Mouse (Mus musculus) adrenal gland, adult (tissue): ENCODE data around the gene Gpr83.
A peak's percentile ranks its signal among the peaks of the same experiment; 100 is the strongest.

Experiments
- DNase-seq, 2 experiments: peaks; one replicate each; pipeline ENCODE4 v3.0.0; 2022 to 2023; ENCODE audit warnings: low spot score in 1 of 2; ENCODE audit not compliant: inconsistent age in 2 of 2

Gpr83 gene

GRCm38 (mm10) chr9:14903581-14904378 lies 43.8 kb downstream of the Gpr83 start, which contains the start of gene Izumo1r:
Gene Izumo1r, minus strand, starts transcription at chr9:14903949.
- DNase-seq = no peak

GRCm38 (mm10) chr9:14904741-14905475 lies 44.9 kb downstream of the Gpr83 start:
- peak in 1 of 2 experiments; percentile 74 for DNase-seq

GRCm38 (mm10) chr9:14905956-14906355 lies 45.9 kb downstream of the Gpr83 start:
- no peak for DNase-seq

DNA sequence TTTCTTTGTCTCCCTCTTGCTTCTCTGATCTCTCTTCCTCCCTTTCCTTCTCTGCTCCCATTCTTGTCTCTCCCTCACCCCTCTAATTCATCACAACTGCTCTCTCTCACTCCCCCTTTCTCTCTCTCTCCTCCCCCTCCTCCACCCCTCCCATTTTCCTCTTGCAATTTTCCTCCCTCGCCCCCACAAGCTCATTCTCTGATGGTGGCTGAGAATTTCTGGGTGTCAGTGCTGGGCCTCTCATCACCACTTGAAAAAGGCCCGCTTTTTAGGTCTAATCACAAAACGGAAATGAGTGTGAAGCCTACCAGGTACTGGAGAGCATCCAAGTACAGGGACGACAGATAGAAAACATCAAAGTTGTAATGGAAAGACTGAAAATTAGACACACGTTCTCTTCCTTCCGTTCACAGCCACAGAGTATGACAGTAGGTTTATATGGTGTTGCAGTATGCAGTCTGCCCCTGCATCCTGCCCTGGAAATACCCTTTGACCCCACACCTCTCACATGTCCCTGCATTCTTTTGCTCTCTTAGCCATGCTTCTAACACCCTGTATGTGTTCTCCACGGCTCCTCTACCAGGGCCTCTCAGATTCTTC lies 47.9 kb downstream of the Gpr83 start:
- peak in 1 of 2 experiments; percentile 45 for DNase-seq

DNA sequence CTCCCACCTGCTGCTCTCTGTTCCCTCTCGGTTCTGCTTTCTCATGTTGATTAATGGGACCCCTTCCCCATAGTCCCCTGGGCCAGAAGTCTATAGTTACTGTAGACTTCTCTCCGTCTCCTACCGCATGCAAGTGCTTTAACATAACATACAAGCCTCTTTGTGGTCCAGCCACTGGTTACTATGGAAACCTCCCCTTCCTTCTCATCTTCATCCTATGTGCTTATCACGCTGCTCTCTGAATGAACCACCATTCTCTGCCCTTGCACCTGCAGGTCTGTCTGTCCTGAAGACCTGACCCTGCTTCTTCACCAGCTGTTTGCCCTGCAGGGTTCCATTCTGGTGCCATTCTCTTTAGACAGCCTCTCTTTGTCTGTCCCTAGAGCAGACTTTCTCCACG lies 50.0 kb downstream of the Gpr83 start:
- no peak for DNase-seq

DNA sequence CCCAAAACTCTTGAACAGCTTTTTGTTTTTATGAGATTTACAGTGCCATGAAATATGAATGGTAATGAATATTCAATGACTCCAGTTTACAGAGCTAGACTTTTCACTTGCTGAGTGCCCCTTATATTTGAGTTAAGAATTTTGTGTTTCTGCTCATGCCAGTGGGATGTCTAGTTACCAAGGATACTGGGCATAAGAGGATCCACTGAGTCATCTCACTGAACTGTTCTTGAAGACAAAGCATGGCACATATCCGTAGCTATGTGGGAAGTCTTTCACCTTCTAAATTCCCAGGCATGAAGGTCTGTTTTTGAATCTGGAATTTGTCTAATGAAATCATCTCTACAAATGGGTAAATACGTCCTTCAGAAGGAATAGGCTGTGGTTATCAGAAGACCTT lies 52.0 kb downstream of the Gpr83 start:
- DNase-seq = no peak

DNA sequence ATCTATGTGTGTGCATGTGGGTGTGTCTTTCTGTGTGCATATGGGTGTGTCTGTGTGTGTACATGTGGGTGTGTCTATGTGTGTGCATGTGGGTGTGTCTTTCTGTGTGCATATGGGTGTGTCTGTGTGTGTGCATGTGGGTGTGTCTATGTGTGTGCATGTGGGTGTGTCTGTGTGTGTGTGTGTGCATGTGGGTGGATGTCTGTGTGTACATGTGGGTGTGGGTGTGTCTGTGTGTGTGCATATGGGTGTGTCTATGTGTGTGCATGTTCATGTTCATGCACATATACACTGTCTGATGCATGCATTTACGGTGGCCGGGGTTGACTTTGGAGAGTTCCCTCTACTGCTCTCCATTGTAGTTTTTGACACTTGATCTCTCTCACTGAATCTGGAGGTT lies 57.7 kb downstream of the Gpr83 start:
- no peak for DNase-seq

- DNase-seq = no peak
Measured at GRCm38 (mm10) chr9:14918825-14919668, 59.0 kb downstream of the Gpr83 start.
